Mouse (Mus musculus): Measurements from ENCODE around the gene Camta2.

DNA sequence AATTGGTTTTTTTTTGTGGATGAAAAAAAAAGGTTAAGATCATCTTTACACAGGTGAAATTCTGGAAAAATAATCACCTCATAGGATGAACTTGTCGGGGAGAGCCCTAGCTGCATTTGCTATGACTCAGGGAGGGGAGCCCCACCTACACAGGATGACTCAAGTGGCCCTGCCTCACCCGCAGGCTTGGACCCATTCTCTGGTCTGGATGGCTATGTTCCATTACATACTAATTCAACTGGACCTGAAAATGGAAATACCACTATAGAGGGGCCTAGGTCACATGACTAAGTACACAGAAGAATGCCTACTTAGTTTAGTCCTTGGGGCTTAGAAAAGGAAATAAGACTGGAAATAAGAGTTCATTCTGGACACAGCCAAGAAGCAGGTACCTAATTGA, 36.5 kb downstream of the Camta2 start:
- TF ChIP-seq ZC3H11A (IDR thresholded peaks at IDR 0.05; ENCODE audit: borderline replicate concordance, low read depth, low read length) (no peak), CHD2 (IDR thresholded peaks at IDR 0.05; ENCODE audit: low read depth, low read length) (no peak), MAFK (IDR thresholded peaks at IDR 0.05; ENCODE audit: insufficient read depth, low read depth, low read length) (no peak)
